Mouse (Mus musculus) lung, embryonic 14.5 days (tissue): ENCODE data around the gene Tceal9. TPM values are rescaled to one million over a fixed set of nuclear protein-coding genes. Genes with fewer than 3 reads are reported as not detected.
"Not testable (repeated sequence)": the region's sequence is repeated elsewhere in the genome, so short reads cannot be mapped to it uniquely, and the experiment has no call there.

Experiments
- ATAC-seq: fragments of 200-750 bp; cut with Nextera tagmentation; 2 replicates; pipeline ENCODE4 v1.8.0; 2017; ENCODE audit warnings: mild to moderate bottlenecking, moderate TSS enrichment, moderate library complexity; ENCODE audit not compliant: insufficient read depth
- DNase-seq: peaks from one replicate; pipeline ENCODE4 v3.0.0-alpha.2; 2015
- H3K27ac ChIP-seq: fragments of 300-500 bp; sonication (generic); 2 replicates; pipeline ENCODE4 v1.5.1; 2014; ENCODE audit warnings: low read depth, mild to moderate bottlenecking, moderate library complexity
- H3K27me3 ChIP-seq: fragments of 300-500 bp; sonication (generic); 2 replicates; pipeline ENCODE4 v1.6.1; 2014; ENCODE audit warnings: low read length, control low read depth; ENCODE audit not compliant: insufficient read depth
- H3K36me3 ChIP-seq: fragments of 300-500 bp; sonication (generic); 2 replicates; pipeline ENCODE4 v1.6.1; 2014; ENCODE audit warnings: control low read depth; ENCODE audit not compliant: insufficient read depth
- H3K4me1 ChIP-seq: fragments of 300-500 bp; sonication (generic); 2 replicates; pipeline ENCODE4 v1.6.1; 2014; ENCODE audit warnings: antibody characterized with exemption, control low read depth; ENCODE audit not compliant: insufficient read depth
- H3K4me2 ChIP-seq: fragments of 300-500 bp; sonication (generic); 2 replicates; pipeline ENCODE4 v1.6.1; 2014; ENCODE audit warnings: mild to moderate bottlenecking
- H3K4me3 ChIP-seq: fragments of 300-500 bp; sonication (generic); 2 replicates; pipeline ENCODE4 v1.5.1; 2014; ENCODE audit warnings: low read depth, low read length
- H3K9ac ChIP-seq: fragments of 300-500 bp; sonication (generic); 2 replicates; pipeline ENCODE4 v1.6.1; 2014
- H3K9me3 ChIP-seq: fragments of 300-500 bp; sonication (generic); 2 replicates; pipeline ENCODE4 v1.6.1; 2016; ENCODE audit warnings: low read depth, low read length, control low read depth
- CTCF ChIP-seq: IDR thresholded peaks from 2 replicates; pipeline ENCODE4 v1.5.1; 2016; ENCODE audit warnings: antibody characterized with exemption, low read depth
- WGBS: fragments of 180-500 bp; shearing (Covaris S2); extraction: QIAGEN DNeasy Blood & Tissue Kit; methylation state at CpG from one replicate; pipeline ENCODE4 v1.1.7; 2014; 5-methylcytosine and 5-hydroxymethylcytosine counted together
- polyA plus RNA-seq: library from polyadenylated mRNA; unstranded; fragments of >200 nt; fragmentation: Nextera tagmentation; extraction: Ambion mirVana; gene quantifications from 2 replicates; pipeline ENCODE4 v1.2.1, GENCODE M21; 2014

The Tceal9 gene
- polyA plus RNA-seq = 592 and 639 TPM in 2 replicates

- ATAC-seq (peak; percentile 90), DNase-seq (peak; percentile 90)
- H3K27ac ChIP-seq = peak within 1 kb of the TSS; percentile 86
- no peaks in the 10 kb centered on the region for H3K9me3 ChIP-seq
- 0 out of 2 replicates have a peak, but pooled peaks cover 5% of the 10 kb centered on the region for H3K36me3 ChIP-seq
- no peaks in the 10 kb centered on the region for H3K27me3 ChIP-seq
- H3K4me1 ChIP-seq = no peaks in the 10 kb centered on the region
- peak within 1 kb of the TSS; percentile 60 for H3K4me3 ChIP-seq
- peak within 1 kb of the TSS; percentile 71 for H3K9ac ChIP-seq
- H3K4me2 ChIP-seq = peak within 1 kb of the TSS; percentile 52
- 11% methylated on average over 20 of the region's 20 CpGs for WGBS
- no peak for TF ChIP-seq CTCF
Observed at GRCm38 (mm10) chrX:136244574-136245229, at the start of gene Tceal9. Tceal9 (plus strand) TSS chrX:136245079.

- H3K4me1 ChIP-seq = no peaks in the 10 kb centered on the region
- no peak overlapping the region for H3K4me2 ChIP-seq
- 76% methylated on average over 16 of the region's 16 CpGs for WGBS
- no peaks in the 10 kb centered on the region for H3K9me3 ChIP-seq
- no peak overlapping the region for H3K9ac ChIP-seq
- ATAC-seq (no peak), DNase-seq (no peak)
- no peak overlapping the region for H3K27ac ChIP-seq
- H3K36me3 ChIP-seq = no peaks in the 10 kb centered on the region
- no peak overlapping the region for H3K4me3 ChIP-seq
- no peak for TF ChIP-seq CTCF
- H3K27me3 ChIP-seq = no peaks in the 10 kb centered on the region
Observed at GRCm38 (mm10) chrX:136195193-136195944, 49.5 kb upstream of the Tceal9 start.

GRCm38 (mm10) chrX:136196873-136197272 is 48.0 kb upstream of the Tceal9 start:
- Histone ChIP-seq H3K9me3 (no peaks in the 10 kb centered on the region), H3K27me3 (no peaks in the 10 kb centered on the region), H3K36me3 (no peaks in the 10 kb centered on the region), H3K9ac (no peak overlapping the region), H3K4me2 (no peak overlapping the region), H3K27ac (no peak overlapping the region), H3K4me3 (no peak overlapping the region), H3K4me1 (no peaks in the 10 kb centered on the region)
- ATAC-seq (no peak), DNase-seq (peak; percentile 55)
- peak; percentile 55 for TF ChIP-seq CTCF
- WGBS = 40% methylated on average over 1 of the region's 1 CpGs

- Histone ChIP-seq H3K9ac (peak overlapping the region; percentile 23; the same call in 1 of the 2 replicates), H3K9me3 (no peaks in the 10 kb centered on the region), H3K27ac (peak overlapping the region; percentile 10; the same call in 1 of the 2 replicates), H3K4me1 (no peaks in the 10 kb centered on the region), H3K27me3 (no peaks in the 10 kb centered on the region), H3K36me3 (no peaks in the 10 kb centered on the region), H3K4me2 (peak overlapping the region; percentile 59), H3K4me3 (peak overlapping the region; percentile 36)
- no peak for TF ChIP-seq CTCF
- WGBS = 25% methylated on average over 6 of the region's 7 CpGs
- DNase-seq = no peak
- ATAC-seq = peak; percentile 67; the same call in 1 of the 2 replicates
Observed at GRCm38 (mm10) chrX:136203257-136203656, 41.6 kb upstream of the Tceal9 start.

- H3K9ac ChIP-seq = peak within 1 kb of the TSS; percentile 23; the same call in 1 of the 2 replicates
- TF ChIP-seq CTCF = no peak
- no peaks in the 10 kb centered on the region for H3K4me1 ChIP-seq
- DNase-seq (peak; percentile 59), ATAC-seq (peak; percentile 87)
- H3K4me3 ChIP-seq = peak within 1 kb of the TSS; percentile 36
- H3K4me2 ChIP-seq = peak within 1 kb of the TSS; percentile 59
- WGBS = 11% methylated on average over 9 of the region's 9 CpGs
- no peaks in the 10 kb centered on the region for H3K9me3 ChIP-seq
- peak within 1 kb of the TSS; percentile 10; the same call in 1 of the 2 replicates for H3K27ac ChIP-seq
- H3K36me3 ChIP-seq = no peaks in the 10 kb centered on the region
- no peaks in the 10 kb centered on the region for H3K27me3 ChIP-seq
Observed at GRCm38 (mm10) chrX:136203664-136204066, 41.2 kb upstream of the Tceal9 start, which contains the start of gene Tceal5. Tceal5 (minus strand) TSS chrX:136203876.

- WGBS = 62% methylated on average over 6 of the region's 6 CpGs
- Histone ChIP-seq H3K9ac (no peak overlapping the region), H3K4me2 (no peak overlapping the region), H3K27me3 (no peaks in the 10 kb centered on the region), H3K4me1 (no peaks in the 10 kb centered on the region), H3K4me3 (no peak overlapping the region), H3K9me3 (no peaks in the 10 kb centered on the region), H3K27ac (no peak overlapping the region), H3K36me3 (no peaks in the 10 kb centered on the region)
- DNase-seq = no peak
- no peak for ATAC-seq
- no peak for TF ChIP-seq CTCF
Observed at GRCm38 (mm10) chrX:136204406-136204805, 40.5 kb upstream of the Tceal9 start.

- no peak for TF ChIP-seq CTCF
- Histone ChIP-seq H3K27me3 (no peaks in the 10 kb centered on the region), H3K9me3 (no peaks in the 10 kb centered on the region), H3K27ac (no peak overlapping the region), H3K4me1 (no peaks in the 10 kb centered on the region), H3K4me2 (no peak overlapping the region), H3K9ac (no peak overlapping the region), H3K4me3 (no peak overlapping the region), H3K36me3 (no peaks in the 10 kb centered on the region)
- no peak for DNase-seq
- ATAC-seq = no peak
- WGBS = 52% methylated on average over 2 of the region's 2 CpGs
Observed at GRCm38 (mm10) chrX:136213396-136213795, 31.5 kb upstream of the Tceal9 start.

- peak within 1 kb of the TSS; percentile 30 for H3K4me3 ChIP-seq
- H3K4me1 ChIP-seq, H3K36me3 ChIP-seq, H3K9ac ChIP-seq, H3K9me3 ChIP-seq, DNase-seq, H3K27ac ChIP-seq, H3K27me3 ChIP-seq: not testable (repeated sequence)
- H3K4me2 ChIP-seq = peak within 1 kb of the TSS; percentile 47
- WGBS = 15% methylated on average over 7 of the region's 67 CpGs
- ATAC-seq = peak; percentile 92
Observed at GRCm38 (mm10) chrX:136214729-136215677, 29.9 kb upstream of the Tceal9 start, which contains the start of the genes Tceal7 and Bex1. Tceal7 (plus strand) TSS chrX:136214779. Bex1 (minus strand) TSS chrX:136215513.
